Mouse (Mus musculus) liver, embryonic 11.5 days (tissue): ENCODE measurements around the gene Mga. TPM values are rescaled to one million over a fixed set of nuclear protein-coding genes. Genes with fewer than 3 reads are reported as not detected.

Experiments used
- ATAC-seq: fragments of 200-750 bp; cut with Nextera tagmentation; replicated peaks from 2 replicates; pipeline ENCODE4 v1.8.0; 2017; ENCODE audit warnings: moderate number of reproducible peaks, mild to moderate bottlenecking, moderate TSS enrichment, moderate library complexity; ENCODE audit not compliant: low FRiP score
- DNase-seq: peaks from one replicate; pipeline ENCODE4 v3.0.0-alpha.2; 2017; ENCODE audit warnings: low spot score
- H3K27ac ChIP-seq: fragments of 300-500 bp; sonication (generic); 2 replicates; pipeline ENCODE4 v1.5.1; 2014; ENCODE audit warnings: mild to moderate bottlenecking, low read depth, low read length, control low read depth
- H3K27me3 ChIP-seq: fragments of 300-500 bp; sonication (generic); replicated peaks from 2 replicates; pipeline ENCODE4 v1.6.1; 2014; ENCODE audit warnings: low read length, mixed read lengths; ENCODE audit not compliant: control insufficient read depth, insufficient read depth
- H3K36me3 ChIP-seq: fragments of 300-500 bp; sonication (generic); 2 replicates; pipeline ENCODE4 v1.6.1; 2014; ENCODE audit warnings: mild to moderate bottlenecking, low read length, moderate library complexity, mixed read lengths; ENCODE audit not compliant: control insufficient read depth, insufficient read depth
- H3K4me1 ChIP-seq: fragments of 300-500 bp; sonication (generic); replicated peaks from 2 replicates; pipeline ENCODE4 v1.6.1; 2014; ENCODE audit warnings: low read length, mixed read lengths; ENCODE audit not compliant: control insufficient read depth, insufficient read depth
- H3K4me2 ChIP-seq: fragments of 300-500 bp; sonication (generic); 2 replicates; pipeline ENCODE4 v1.6.1; 2014; ENCODE audit warnings: mild to moderate bottlenecking, control low read depth, moderate library complexity
- H3K4me3 ChIP-seq: fragments of 300-500 bp; sonication (generic); 2 replicates; pipeline ENCODE4 v1.5.1; 2014; ENCODE audit warnings: low read depth, low read length, control low read depth
- H3K9ac ChIP-seq: fragments of 300-500 bp; sonication (generic); 2 replicates; pipeline ENCODE4 v1.6.1; 2014; ENCODE audit warnings: low read depth, low read length, control low read depth
- H3K9me3 ChIP-seq: fragments of 300-500 bp; sonication (generic); 2 replicates; pipeline ENCODE4 v1.6.1; 2016; ENCODE audit warnings: low read length, inconsistent platforms, mixed read lengths; ENCODE audit not compliant: control insufficient read depth
- WGBS: fragments of 180-500 bp; shearing (Covaris S2); extraction: QIAGEN DNeasy Blood & Tissue Kit; methylation state at CpG from one replicate; pipeline ENCODE4 v1.1.7; 2014; 5-methylcytosine and 5-hydroxymethylcytosine counted together
- polyA plus RNA-seq: library from polyadenylated mRNA; unstranded; fragments of >200 nt; fragmentation: Nextera tagmentation; extraction: Ambion mirVana; gene quantifications from 2 replicates; pipeline ENCODE4 v1.2.1, GENCODE M21; 2014

Mga gene
- 22.0 and 23.9 TPM in 2 replicates for polyA plus RNA-seq

DNA sequence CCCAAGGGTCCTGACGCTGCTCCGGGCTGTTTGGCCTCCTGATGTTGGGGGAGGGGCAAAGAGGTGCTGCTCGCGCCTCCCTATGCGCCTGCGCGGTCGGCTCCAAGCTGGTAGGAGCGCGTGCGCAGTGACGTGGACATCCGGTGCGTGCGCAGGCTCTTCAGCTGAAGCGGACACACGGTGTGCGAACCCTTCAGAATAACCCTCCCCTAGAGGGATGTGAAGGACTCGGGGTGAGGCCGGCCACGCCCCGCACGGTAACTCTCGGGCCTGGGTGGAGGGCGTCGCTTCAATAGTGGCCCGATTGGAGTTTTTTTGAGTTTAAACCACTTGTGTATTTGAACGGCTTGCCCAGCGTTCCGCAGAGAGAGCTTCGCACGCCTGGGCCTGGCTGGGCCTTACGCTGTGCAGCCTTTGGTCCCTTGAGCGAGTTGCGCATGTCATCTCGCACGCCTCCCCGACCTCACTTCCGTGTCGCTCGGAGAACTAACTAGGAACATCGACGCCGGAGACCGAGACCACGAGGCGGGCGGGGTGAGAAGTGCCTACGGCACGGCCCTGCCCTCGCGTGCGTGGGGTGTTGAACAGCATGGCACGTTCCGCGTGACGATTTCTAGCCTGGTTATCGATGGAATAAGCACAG lies at the start of gene Mga:
TSS of gene Mga (plus strand) at position 139 of the 643 bp plus-strand sequence.
- Histone ChIP-seq H3K27me3 (no peaks in the 10 kb centered on the region), H3K36me3 (no peaks in the 10 kb centered on the region), H3K27ac (peak within 1 kb of the TSS; percentile 91), H3K4me3 (peak within 1 kb of the TSS; percentile 61), H3K9ac (peak within 1 kb of the TSS; percentile 67), H3K4me1 (0 out of 2 replicates have a peak, but pooled peaks cover 2% of the 10 kb centered on the region), H3K4me2 (peak within 1 kb of the TSS; percentile 99), H3K9me3 (no peaks in the 10 kb centered on the region)
- peak; percentile 97 for ATAC-seq
- DNase-seq = peak; percentile 95
- WGBS = under 1% methylated on average over 58 of the region's 58 CpGs

- no peak overlapping the region for H3K9ac ChIP-seq
- ATAC-seq (no peak), DNase-seq (no peak)
- H3K36me3 ChIP-seq = no peaks in the 10 kb centered on the region
- no peak overlapping the region for H3K4me3 ChIP-seq
- H3K27ac ChIP-seq = no peak overlapping the region
- no peaks in the 10 kb centered on the region for H3K27me3 ChIP-seq
- no peaks in the 10 kb centered on the region for H3K4me1 ChIP-seq
- H3K4me2 ChIP-seq = no peak overlapping the region
- 83% methylated on average over 4 of the region's 4 CpGs for WGBS
- H3K9me3 ChIP-seq = no peaks in the 10 kb centered on the region
Observed at GRCm38 (mm10) chr2:119853811-119854210, 43.2 kb upstream of the Mga start.

GRCm38 (mm10) chr2:119855310-119855850 lies 41.6 kb upstream of the Mga start:
- 61% methylated on average over 6 of the region's 6 CpGs for WGBS

GRCm38 (mm10) chr2:119857341-119857740 lies 39.7 kb upstream of the Mga start:
- Histone ChIP-seq H3K9me3 (no peaks in the 10 kb centered on the region), H3K4me2 (no peak overlapping the region), H3K27ac (no peak overlapping the region), H3K4me3 (no peak overlapping the region), H3K27me3 (no peaks in the 10 kb centered on the region), H3K36me3 (no peaks in the 10 kb centered on the region), H3K9ac (no peak overlapping the region), H3K4me1 (no peaks in the 10 kb centered on the region)
- DNase-seq (no peak), ATAC-seq (no peak)
- 82% methylated on average over 2 of the region's 2 CpGs for WGBS

More at GRCm38 (mm10) chr2:119855310-119855850, 41.6 kb upstream of the Mga start:
- Histone ChIP-seq H3K9me3 (no peaks in the 10 kb centered on the region), H3K4me3 (no peak overlapping the region), H3K4me2 (no peak overlapping the region), H3K4me1 (no peaks in the 10 kb centered on the region), H3K27ac (no peak overlapping the region), H3K27me3 (no peaks in the 10 kb centered on the region), H3K36me3 (no peaks in the 10 kb centered on the region), H3K9ac (no peak overlapping the region)
- ATAC-seq (no peak), DNase-seq (no peak)

DNA sequence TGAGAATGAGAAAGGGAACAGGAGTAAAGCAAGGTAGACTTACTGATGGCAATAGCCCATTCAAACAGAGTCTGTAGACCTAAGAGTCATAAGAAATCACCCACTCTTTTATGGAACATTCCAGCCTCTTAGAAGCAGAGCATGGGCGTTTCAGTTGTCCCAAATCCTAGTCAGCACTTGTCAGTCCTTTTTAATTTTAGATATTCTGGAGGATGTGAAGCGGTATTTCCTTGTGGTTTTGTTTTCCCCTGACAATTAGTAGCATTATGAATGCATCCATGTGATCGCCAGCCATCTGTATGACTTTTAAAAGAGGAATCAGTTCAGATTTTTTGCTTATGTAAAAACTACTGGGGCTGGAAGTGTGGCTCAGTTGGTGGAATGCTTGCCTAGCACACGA lies 32.5 kb upstream of the Mga start:
- no peak for ATAC-seq
- Histone ChIP-seq H3K27me3 (peaks cover 3% of the 10 kb centered on the region; the same call in 1 of the 2 replicates), H3K4me2 (no peak overlapping the region), H3K36me3 (no peaks in the 10 kb centered on the region), H3K9me3 (no peaks in the 10 kb centered on the region), H3K4me1 (no peaks in the 10 kb centered on the region), H3K27ac (no peak overlapping the region), H3K9ac (no peak overlapping the region), H3K4me3 (no peak overlapping the region)
- DNase-seq = no peak
- 59% methylated on average over 4 of the region's 4 CpGs for WGBS

GRCm38 (mm10) chr2:119872371-119873104 lies 24.5 kb upstream of the Mga start:
- 1% methylated on average over 72 of the region's 73 CpGs for WGBS
- Histone ChIP-seq H3K4me3 (peak overlapping the region; percentile 58), H3K9ac (peak overlapping the region; percentile 74), H3K4me1 (peaks cover 13% of the 10 kb centered on the region), H3K27me3 (no peaks in the 10 kb centered on the region; the same call in 1 of the 2 replicates), H3K27ac (peak overlapping the region; percentile 13; the same call in 1 of the 2 replicates), H3K4me2 (peak overlapping the region; percentile 96), H3K9me3 (no peaks in the 10 kb centered on the region), H3K36me3 (no peaks in the 10 kb centered on the region)
- DNase-seq (peak; percentile 81), ATAC-seq (peak; percentile 82)

GRCm38 (mm10) chr2:119873105-119873464 lies 23.9 kb upstream of the Mga start:
- peaks cover 13% of the 10 kb centered on the region for H3K4me1 ChIP-seq
- H3K9ac ChIP-seq = peak overlapping the region; percentile 74
- ATAC-seq (peak; percentile 73), DNase-seq (no peak)
- H3K27ac ChIP-seq = peak overlapping the region; percentile 13; the same call in 1 of the 2 replicates
- H3K4me3 ChIP-seq = peak overlapping the region; percentile 58
- peak overlapping the region; percentile 96 for H3K4me2 ChIP-seq
- H3K36me3 ChIP-seq = no peaks in the 10 kb centered on the region
- H3K27me3 ChIP-seq = no peaks in the 10 kb centered on the region; the same call in 1 of the 2 replicates
- 1% methylated on average over 39 of the region's 39 CpGs for WGBS
- H3K9me3 ChIP-seq = no peaks in the 10 kb centered on the region

DNA sequence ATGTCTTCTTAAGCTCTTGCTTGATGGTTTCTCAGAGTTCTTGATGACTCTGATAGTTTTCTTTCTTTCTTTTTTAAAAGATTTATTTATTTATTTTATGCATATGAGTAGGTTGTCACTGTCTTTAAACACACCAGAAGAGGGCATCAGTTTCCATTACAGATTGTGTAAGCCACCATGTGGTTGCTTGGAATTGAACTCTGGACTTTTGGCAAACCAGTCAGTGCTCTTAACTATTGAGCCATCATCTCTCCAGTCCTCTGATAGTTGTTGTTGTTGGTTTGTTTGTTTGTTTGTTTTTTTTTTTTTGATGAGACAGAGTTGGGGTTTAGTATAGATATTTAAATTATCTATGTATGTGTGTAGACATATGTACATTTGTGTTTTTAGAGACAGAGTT lies 21.0 kb upstream of the Mga start:
- Histone ChIP-seq H3K36me3 (no peaks in the 10 kb centered on the region), H3K4me1 (peaks cover 13% of the 10 kb centered on the region), H3K4me3 (no peak overlapping the region), H3K9me3 (no peaks in the 10 kb centered on the region), H3K27ac (no peak overlapping the region), H3K27me3 (no peaks in the 10 kb centered on the region), H3K4me2 (no peak overlapping the region), H3K9ac (no peak overlapping the region)
- no peak for DNase-seq
- no peak for ATAC-seq
